Mouse (Mus musculus) intestine, embryonic 14.5 days (tissue): ENCODE measurements around the gene Clasp1. TPM values are rescaled to one million over a fixed set of nuclear protein-coding genes. Genes with fewer than 3 reads are reported as not detected.
A peak's percentile ranks its signal among the peaks of the same experiment; 100 is the strongest.

ENCODE experiments used
- ATAC-seq: fragments of 200-750 bp; cut with Nextera tagmentation; replicated peaks from 2 replicates; pipeline ENCODE4 v1.8.0; 2017; ENCODE audit warnings: low read depth, moderate number of reproducible peaks, moderate TSS enrichment, moderate library complexity; ENCODE audit not compliant: low FRiP score, low TSS enrichment
- DNase-seq: peaks from one replicate; pipeline ENCODE4 v3.0.0-alpha.2; 2018; ENCODE audit warnings: low spot score
- H3K27ac ChIP-seq: fragments of 300-500 bp; sonication (generic); 2 replicates; pipeline ENCODE4 v1.5.1; 2014; ENCODE audit warnings: low read depth, mild to moderate bottlenecking, control low read depth
- H3K27me3 ChIP-seq: fragments of 300-500 bp; sonication (generic); replicated peaks from 2 replicates; pipeline ENCODE4 v1.6.1; 2014; ENCODE audit warnings: low read length, control low read depth; ENCODE audit not compliant: control insufficient read depth, insufficient read depth
- H3K36me3 ChIP-seq: fragments of 300-500 bp; sonication (generic); 2 replicates; pipeline ENCODE4 v1.6.1; 2014; ENCODE audit warnings: low read length, control low read depth; ENCODE audit not compliant: control insufficient read depth, insufficient read depth
- H3K4me1 ChIP-seq: fragments of 300-500 bp; sonication (generic); replicated peaks from 2 replicates; pipeline ENCODE4 v1.6.1; 2014; ENCODE audit warnings: low read length, control low read depth, mixed read lengths; ENCODE audit not compliant: control insufficient read depth, insufficient read depth
- H3K4me2 ChIP-seq: fragments of 300-500 bp; sonication (generic); 2 replicates; pipeline ENCODE4 v1.6.1; 2014; ENCODE audit warnings: low read length
- H3K4me3 ChIP-seq: fragments of 300-500 bp; sonication (generic); 2 replicates; pipeline ENCODE4 v1.5.1; 2014; ENCODE audit warnings: low read depth, low read length, control low read depth, mixed read lengths
- H3K9ac ChIP-seq: fragments of 300-500 bp; sonication (generic); 2 replicates; pipeline ENCODE4 v1.6.1; 2014; ENCODE audit warnings: mild to moderate bottlenecking, low read length
- H3K9me3 ChIP-seq: fragments of 300-500 bp; sonication (generic); 2 replicates; pipeline ENCODE4 v1.6.1; 2016; ENCODE audit warnings: low read length, control low read depth; ENCODE audit not compliant: control insufficient read depth
- WGBS: fragments of 180-500 bp; shearing (Covaris S2); extraction: QIAGEN DNeasy Blood & Tissue Kit; methylation state at CpG from one replicate; pipeline ENCODE4 v1.1.7; 2014; 5-methylcytosine and 5-hydroxymethylcytosine counted together
- polyA plus RNA-seq: library from polyadenylated mRNA; unstranded; fragments of >200 nt; fragmentation: Nextera tagmentation; extraction: Ambion mirVana; gene quantifications from 2 replicates; pipeline ENCODE4 v1.2.1, GENCODE M21; 2014

Clasp1 gene
- polyA plus RNA-seq, 1 experiment from 2014 or later = 51.6 TPM

- WGBS = 77% methylated on average over 6 of the region's 6 CpGs
- DNase-seq (no peak), ATAC-seq (no peak)
- Histone ChIP-seq H3K4me3 (no peak overlapping the region), H3K4me2 (no peak overlapping the region), H3K27me3 (no peaks in the 10 kb centered on the region), H3K27ac (no peak overlapping the region), H3K9me3 (no peaks in the 10 kb centered on the region), H3K4me1 (no peaks in the 10 kb centered on the region), H3K9ac (no peak overlapping the region), H3K36me3 (no peaks in the 10 kb centered on the region)
Measured at GRCm38 (mm10) chr1:118481703-118482102, 92.8 kb downstream of the Clasp1 start.

DNA sequence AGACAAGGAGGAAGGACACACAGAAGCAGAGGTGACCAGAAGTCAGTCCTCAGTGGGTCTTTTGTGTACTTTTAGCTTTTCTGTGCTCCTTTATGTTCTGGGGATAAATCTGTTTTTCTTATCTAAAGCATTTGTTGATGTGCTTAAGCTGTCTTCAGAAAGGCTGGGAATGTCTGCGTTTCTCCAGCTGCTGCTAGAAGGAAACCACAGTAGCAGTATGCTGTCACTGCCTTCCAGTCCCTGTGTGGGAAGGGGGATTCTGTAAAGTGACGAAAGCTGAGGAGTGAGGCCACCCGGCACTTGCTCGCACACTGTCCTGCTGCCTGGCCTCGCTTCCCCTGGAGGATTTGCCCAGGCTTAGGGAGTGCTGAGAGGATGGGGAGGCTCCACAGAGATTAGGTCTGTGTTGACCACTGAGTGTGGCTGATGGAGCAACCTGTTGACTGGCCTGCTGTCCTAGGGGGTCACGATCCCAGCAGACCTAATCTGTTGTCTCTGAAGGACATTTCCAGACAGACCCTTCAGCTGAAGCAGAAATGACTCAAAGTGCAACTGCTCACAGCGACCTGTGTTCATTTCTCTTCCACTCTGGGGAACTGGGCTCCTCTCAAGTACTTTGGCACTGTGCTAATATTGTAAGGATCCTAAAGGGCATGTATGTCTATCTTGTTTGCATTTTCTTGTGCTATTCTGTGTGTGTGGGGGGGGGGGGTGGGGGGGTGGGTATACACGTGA, 93.6 kb downstream of the Clasp1 start:
- H3K9ac ChIP-seq = no peak overlapping the region
- no peak overlapping the region for H3K4me3 ChIP-seq
- H3K4me2 ChIP-seq = no peak overlapping the region
- H3K36me3 ChIP-seq = no peaks in the 10 kb centered on the region
- no peak for ATAC-seq
- H3K27ac ChIP-seq = no peak overlapping the region
- no peaks in the 10 kb centered on the region for H3K4me1 ChIP-seq
- H3K27me3 ChIP-seq = no peaks in the 10 kb centered on the region
- H3K9me3 ChIP-seq = no peaks in the 10 kb centered on the region
- WGBS = 73% methylated on average over 8 of the region's 8 CpGs
- no peak for DNase-seq

DNA sequence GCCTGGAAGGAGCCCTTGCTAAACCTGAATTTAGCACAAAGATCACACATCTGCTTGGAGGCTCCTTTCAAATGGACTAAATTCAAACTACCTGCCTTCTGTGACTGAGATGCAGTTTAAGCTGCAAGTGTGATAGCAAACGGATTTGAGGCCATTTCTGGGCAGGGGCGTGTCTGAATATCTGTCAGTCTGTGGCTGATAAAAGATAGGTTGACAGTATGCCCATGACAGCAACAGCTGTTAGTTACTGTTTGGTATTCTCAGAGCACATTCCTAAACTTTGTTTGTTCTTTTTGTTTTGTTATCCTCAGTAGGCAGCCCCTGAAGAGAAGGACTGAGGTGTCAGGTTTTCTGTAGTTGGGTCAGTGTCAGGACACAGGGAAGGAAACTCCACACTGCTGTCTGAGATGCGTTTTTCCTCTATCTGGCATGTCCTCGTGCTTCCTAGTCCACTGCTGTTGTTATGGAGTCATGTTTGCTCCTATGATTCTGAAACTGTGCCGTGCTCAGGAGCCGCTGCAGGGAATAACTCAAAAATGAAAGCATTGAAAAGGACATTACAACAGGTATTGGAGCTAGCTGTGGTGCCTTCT, 94.7 kb downstream of the Clasp1 start:
- Histone ChIP-seq H3K9me3 (no peaks in the 10 kb centered on the region), H3K4me2 (no peak overlapping the region), H3K27ac (no peak overlapping the region), H3K36me3 (no peaks in the 10 kb centered on the region), H3K4me3 (no peak overlapping the region), H3K27me3 (no peaks in the 10 kb centered on the region), H3K9ac (no peak overlapping the region), H3K4me1 (no peaks in the 10 kb centered on the region)
- DNase-seq = no peak
- ATAC-seq = no peak
- 84% methylated on average over 6 of the region's 6 CpGs for WGBS

DNA sequence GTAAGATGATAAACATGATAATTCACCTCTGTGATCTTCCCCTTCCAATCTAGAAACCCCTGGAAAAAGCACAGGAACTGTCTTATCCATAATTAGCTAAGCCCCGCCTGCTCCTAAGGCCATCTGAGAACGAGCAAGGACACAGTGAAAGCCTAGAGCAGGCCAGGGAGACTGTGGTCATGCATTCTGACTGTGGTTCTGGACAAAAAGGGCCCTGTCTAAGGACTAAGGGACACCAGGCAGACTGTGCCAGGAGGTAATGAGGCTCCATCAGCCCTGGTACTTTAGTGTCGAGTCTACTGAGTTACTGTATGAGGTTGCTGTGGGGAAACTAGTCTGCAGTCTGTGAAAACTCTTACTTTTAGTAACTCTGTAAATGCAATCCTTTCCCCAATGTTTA, 96.7 kb downstream of the Clasp1 start:
- Histone ChIP-seq H3K4me1 (no peaks in the 10 kb centered on the region), H3K4me2 (no peak overlapping the region), H3K27me3 (no peaks in the 10 kb centered on the region), H3K36me3 (no peaks in the 10 kb centered on the region), H3K27ac (0 out of 2 replicates have a peak overlapping the region, but pooled peaks have one; percentile 19), H3K9me3 (no peaks in the 10 kb centered on the region), H3K4me3 (no peak overlapping the region), H3K9ac (no peak overlapping the region)
- 58% methylated on average over 3 of the region's 3 CpGs for WGBS
- DNase-seq = no peak
- no peak for ATAC-seq

- no peak overlapping the region for H3K9ac ChIP-seq
- 0 out of 2 replicates have a peak overlapping the region, but pooled peaks have one; percentile 19 for H3K27ac ChIP-seq
- no peaks in the 10 kb centered on the region for H3K27me3 ChIP-seq
- no peaks in the 10 kb centered on the region for H3K4me1 ChIP-seq
- H3K4me3 ChIP-seq = no peak overlapping the region
- DNase-seq (no peak), ATAC-seq (no peak)
- no peaks in the 10 kb centered on the region for H3K9me3 ChIP-seq
- H3K36me3 ChIP-seq = no peaks in the 10 kb centered on the region
- no peak overlapping the region for H3K4me2 ChIP-seq
Measured at GRCm38 (mm10) chr1:118486021-118486420, 97.2 kb downstream of the Clasp1 start.

DNA sequence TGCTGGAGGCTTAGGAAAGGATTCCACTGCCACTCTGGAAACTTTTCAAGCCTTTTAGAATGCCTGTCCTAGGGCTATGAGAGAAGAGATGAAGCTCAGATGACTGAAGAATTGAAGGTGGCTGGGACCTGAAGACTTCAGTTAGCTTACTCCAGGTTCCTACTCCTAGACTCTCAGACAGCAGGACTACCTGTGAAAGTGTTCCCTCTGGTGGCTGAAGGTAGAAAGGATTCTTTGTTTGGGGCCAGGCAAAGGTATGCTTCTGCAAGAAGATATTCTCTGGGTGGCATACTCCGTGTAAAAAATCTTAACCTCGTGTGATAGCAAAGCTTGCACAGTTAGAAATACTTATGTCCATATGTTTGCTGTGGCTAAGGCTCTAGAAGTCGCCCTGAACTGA, 104.0 kb downstream of the Clasp1 start:
- WGBS = 79% methylated on average over 3 of the region's 3 CpGs
- no peak for DNase-seq

DNA sequence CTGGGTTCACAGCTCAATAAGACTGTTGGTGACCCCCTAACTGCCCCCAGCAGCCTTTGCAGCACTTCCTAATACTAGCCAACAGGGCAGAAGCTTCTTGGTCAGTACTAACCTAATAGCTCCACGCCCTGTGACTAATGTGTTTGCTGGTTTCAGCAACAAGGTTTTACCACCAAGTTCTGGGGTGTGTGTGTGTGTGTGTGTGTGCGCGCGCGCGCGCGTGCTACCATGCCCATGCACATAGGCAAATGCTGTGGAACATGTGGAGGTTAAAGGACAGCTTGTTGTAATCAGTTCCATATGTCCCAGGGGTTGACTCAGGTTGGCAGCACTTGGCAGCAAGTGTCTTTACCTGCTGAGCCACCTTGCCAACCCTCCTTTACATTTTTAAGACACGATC, 105.7 kb downstream of the Clasp1 start:
- Histone ChIP-seq H3K27ac (no peak overlapping the region), H3K36me3 (peaks cover 26% of the 10 kb centered on the region), H3K4me3 (no peak overlapping the region), H3K9ac (no peak overlapping the region), H3K4me1 (no peaks in the 10 kb centered on the region), H3K4me2 (no peak overlapping the region), H3K9me3 (no peaks in the 10 kb centered on the region), H3K27me3 (no peaks in the 10 kb centered on the region)
- 95% methylated on average over 9 of the region's 9 CpGs for WGBS
- ATAC-seq = no peak
- no peak for DNase-seq

More for the DNA sequence above, 104.0 kb downstream of the Clasp1 start:
- H3K27ac ChIP-seq = no peak overlapping the region
- H3K4me2 ChIP-seq = no peak overlapping the region
- no peak for ATAC-seq
- H3K27me3 ChIP-seq = no peaks in the 10 kb centered on the region
- no peak overlapping the region for H3K9ac ChIP-seq
- H3K36me3 ChIP-seq = peaks cover 9% of the 10 kb centered on the region
- no peaks in the 10 kb centered on the region for H3K9me3 ChIP-seq
- H3K4me1 ChIP-seq = no peaks in the 10 kb centered on the region
- H3K4me3 ChIP-seq = no peak overlapping the region

DNA sequence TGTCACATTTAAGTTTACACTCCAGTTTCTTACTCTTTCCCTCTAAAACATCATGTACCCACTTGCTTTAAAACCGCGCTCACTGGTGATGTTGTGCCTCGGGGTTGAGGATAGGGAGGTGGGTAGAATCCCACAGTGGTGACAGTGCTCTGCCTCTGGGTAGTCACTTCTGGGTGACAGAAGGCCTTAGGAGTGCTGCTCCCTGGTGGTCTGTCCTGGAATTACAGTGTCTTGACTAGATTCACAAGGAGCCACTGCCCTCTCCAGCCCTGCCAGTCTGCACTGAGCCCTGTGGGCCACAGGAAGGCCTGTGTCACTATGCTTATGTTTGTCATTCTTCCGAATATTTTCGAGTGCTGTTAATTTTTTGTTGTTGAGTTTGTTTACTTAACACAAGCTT, 109.5 kb downstream of the Clasp1 start:
- DNase-seq (peak; percentile 90), ATAC-seq (peak; percentile 54; the same call in 1 of the 2 replicates)
- Histone ChIP-seq H3K27me3 (no peaks in the 10 kb centered on the region), H3K4me2 (no peak overlapping the region), H3K4me1 (no peaks in the 10 kb centered on the region), H3K9me3 (no peaks in the 10 kb centered on the region), H3K9ac (no peak overlapping the region), H3K4me3 (no peak overlapping the region), H3K27ac (no peak overlapping the region), H3K36me3 (peaks cover 59% of the 10 kb centered on the region)
- 81% methylated on average over 5 of the region's 5 CpGs for WGBS

- H3K27me3 ChIP-seq = no peaks in the 10 kb centered on the region
- no peaks in the 10 kb centered on the region for H3K9me3 ChIP-seq
- no peak for DNase-seq
- WGBS = 90% methylated on average over 11 of the region's 11 CpGs
- no peak overlapping the region for H3K4me2 ChIP-seq
- H3K4me1 ChIP-seq = no peaks in the 10 kb centered on the region
- no peak overlapping the region for H3K9ac ChIP-seq
- ATAC-seq = no peak
- no peak overlapping the region for H3K4me3 ChIP-seq
- H3K36me3 ChIP-seq = peaks cover 79% of the 10 kb centered on the region
- H3K27ac ChIP-seq = no peak overlapping the region
Measured at GRCm38 (mm10) chr1:118500606-118501005, 111.7 kb downstream of the Clasp1 start.
